Mouse (Mus musculus): Measurements from ENCODE around the gene Gm5089. TPM values are rescaled to one million over a fixed set of nuclear protein-coding genes. Genes with fewer than 3 reads are reported as not detected.

Gene Gm5089
- polyA plus RNA-seq, 1 experiment = not detected

- no peaks in the 10 kb centered on the region for H3K4me1 ChIP-seq (ENCODE audit: control insufficient read depth, insufficient read depth, low read length)
- H3K27ac ChIP-seq (ENCODE audit: insufficient read depth, low read length) = no peak overlapping the region
- H3K4me3 ChIP-seq (ENCODE audit: insufficient read depth, low read length) = no peak overlapping the region
- TF ChIP-seq CTCF (IDR thresholded peaks at IDR 0.05; ENCODE audit: borderline replicate concordance, insufficient read depth, low read length) (no peak), POLR2A (IDR thresholded peaks at IDR 0.05; ENCODE audit: low read depth, low read length) (no peak)
Observed at GRCm38 (mm10) chr14:122484844-122485551, 34.1 kb upstream of the Gm5089 start.

GRCm38 (mm10) chr14:122484458-122484843 lies 33.5 kb upstream of the Gm5089 start:
- H3K27ac ChIP-seq (ENCODE audit: insufficient read depth, low read length) = no peak overlapping the region
- H3K4me1 ChIP-seq (ENCODE audit: control insufficient read depth, insufficient read depth, low read length) = no peaks in the 10 kb centered on the region
- H3K4me3 ChIP-seq (ENCODE audit: insufficient read depth, low read length) = no peak overlapping the region
- TF ChIP-seq CTCF (IDR thresholded peaks at IDR 0.05; ENCODE audit: borderline replicate concordance, insufficient read depth, low read length) (no peak), POLR2A (IDR thresholded peaks at IDR 0.05; ENCODE audit: low read depth, low read length) (no peak)

- no peak overlapping the region for H3K27ac ChIP-seq (ENCODE audit: insufficient read depth, low read length)
- H3K4me1 ChIP-seq (ENCODE audit: control insufficient read depth, insufficient read depth, low read length) = no peaks in the 10 kb centered on the region
Observed at GRCm38 (mm10) chr14:122483556-122484421, 32.9 kb upstream of the Gm5089 start.

GRCm38 (mm10) chr14:122483024-122483385 lies 32.1 kb upstream of the Gm5089 start:
- Histone ChIP-seq H3K4me3 (ENCODE audit: insufficient read depth, low read length) (no peak overlapping the region), H3K27ac (ENCODE audit: insufficient read depth, low read length) (no peak overlapping the region), H3K4me1 (ENCODE audit: control insufficient read depth, insufficient read depth, low read length) (no peaks in the 10 kb centered on the region)
- TF ChIP-seq POLR2A (IDR thresholded peaks at IDR 0.05; ENCODE audit: low read depth, low read length) (no peak), CTCF (IDR thresholded peaks at IDR 0.05; ENCODE audit: borderline replicate concordance, insufficient read depth, low read length) (no peak)

More at GRCm38 (mm10) chr14:122483556-122484421, 32.9 kb upstream of the Gm5089 start:
- TF ChIP-seq POLR2A (IDR thresholded peaks at IDR 0.05; ENCODE audit: low read depth, low read length) (no peak), CTCF (IDR thresholded peaks at IDR 0.05; ENCODE audit: borderline replicate concordance, insufficient read depth, low read length) (no peak)
- H3K4me3 ChIP-seq (ENCODE audit: insufficient read depth, low read length) = no peak overlapping the region

- no peak overlapping the region for H3K27ac ChIP-seq (ENCODE audit: insufficient read depth, low read length)
- no peaks in the 10 kb centered on the region for H3K4me1 ChIP-seq (ENCODE audit: control insufficient read depth, insufficient read depth, low read length)
- H3K4me3 ChIP-seq (ENCODE audit: insufficient read depth, low read length) = no peak overlapping the region
- TF ChIP-seq POLR2A (IDR thresholded peaks at IDR 0.05; ENCODE audit: low read depth, low read length) (no peak), CTCF (IDR thresholded peaks at IDR 0.05; ENCODE audit: borderline replicate concordance, insufficient read depth, low read length) (no peak)
Observed at GRCm38 (mm10) chr14:122482081-122483023, 31.4 kb upstream of the Gm5089 start.

- Histone ChIP-seq H3K4me3 (ENCODE audit: insufficient read depth, low read length) (no peak overlapping the region), H3K27ac (ENCODE audit: insufficient read depth, low read length) (no peak overlapping the region), H3K4me1 (ENCODE audit: control insufficient read depth, insufficient read depth, low read length) (no peaks in the 10 kb centered on the region)
- TF ChIP-seq CTCF (IDR thresholded peaks at IDR 0.05; ENCODE audit: borderline replicate concordance, insufficient read depth, low read length) = no peak
Observed at GRCm38 (mm10) chr14:122481181-122481580, 30.3 kb upstream of the Gm5089 start.

- Histone ChIP-seq H3K27ac (ENCODE audit: insufficient read depth, low read length) (no peak overlapping the region), H3K4me3 (ENCODE audit: insufficient read depth, low read length) (no peak overlapping the region), H3K4me1 (ENCODE audit: control insufficient read depth, insufficient read depth, low read length) (no peaks in the 10 kb centered on the region)
- TF ChIP-seq CTCF (IDR thresholded peaks at IDR 0.05; ENCODE audit: borderline replicate concordance, insufficient read depth, low read length) = no peak
- TF ChIP-seq POLR2A (IDR thresholded peaks at IDR 0.05; ENCODE audit: low read depth, low read length) = no peak
Observed at GRCm38 (mm10) chr14:122480355-122480754, 29.4 kb upstream of the Gm5089 start.

GRCm38 (mm10) chr14:122479461-122480109 lies 28.7 kb upstream of the Gm5089 start:
- no peaks in the 10 kb centered on the region for H3K4me1 ChIP-seq (ENCODE audit: control insufficient read depth, insufficient read depth, low read length)
- TF ChIP-seq POLR2A (IDR thresholded peaks at IDR 0.05; ENCODE audit: low read depth, low read length) (no peak), CTCF (IDR thresholded peaks at IDR 0.05; ENCODE audit: borderline replicate concordance, insufficient read depth, low read length) (no peak)
- no peak overlapping the region for H3K27ac ChIP-seq (ENCODE audit: insufficient read depth, low read length)
- H3K4me3 ChIP-seq (ENCODE audit: insufficient read depth, low read length) = no peak overlapping the region

GRCm38 (mm10) chr14:122478574-122479011 lies 27.7 kb upstream of the Gm5089 start:
- H3K27ac ChIP-seq (ENCODE audit: insufficient read depth, low read length) = no peak overlapping the region
- TF ChIP-seq POLR2A (IDR thresholded peaks at IDR 0.05; ENCODE audit: low read depth, low read length) (no peak), CTCF (IDR thresholded peaks at IDR 0.05; ENCODE audit: borderline replicate concordance, insufficient read depth, low read length) (no peak)
- H3K4me3 ChIP-seq (ENCODE audit: insufficient read depth, low read length) = no peak overlapping the region
- H3K4me1 ChIP-seq (ENCODE audit: control insufficient read depth, insufficient read depth, low read length) = 0 out of 2 replicates have a peak, but pooled peaks cover 3% of the 10 kb centered on the region

Measured in embryonic fibroblast, embryonic 13.5 days (primary cell).